Mouse (Mus musculus): ENCODE measurements around the gene Ncoa1.
A peak's percentile ranks its signal among the peaks of the same experiment; 100 is the strongest.

The Ncoa1 gene

GRCm38 (mm10) chr12:4209196-4209595 is 267.8 kb downstream of the Ncoa1 start:
- DNase-seq (ENCODE audit: low spot score), result no peak

- DNase-seq (ENCODE audit: low spot score), result peak; percentile 58
Measured at GRCm38 (mm10) chr12:4208405-4209133, 268.4 kb downstream of the Ncoa1 start.

DNA sequence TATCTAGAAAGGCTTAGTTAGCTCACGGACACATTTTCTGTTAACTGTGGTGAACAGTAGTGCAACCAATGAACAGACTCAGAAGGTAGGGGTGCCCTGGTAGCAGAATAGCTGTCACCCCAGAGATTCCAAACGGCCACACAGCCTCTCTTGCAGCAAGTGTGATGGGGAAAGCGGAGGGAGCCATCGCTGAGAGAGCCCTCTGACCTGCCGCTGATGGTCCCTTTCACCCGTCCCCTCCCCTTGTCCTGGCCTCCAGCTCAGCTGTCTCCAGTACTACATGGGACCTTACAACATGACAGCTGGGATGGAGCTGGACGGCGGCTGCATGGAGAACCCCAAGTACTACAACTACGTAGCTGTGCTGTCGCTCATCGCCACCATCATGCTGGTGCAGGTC is 270.9 kb downstream of the Ncoa1 start:
- DNase-seq (ENCODE audit: low spot score), result no peak

- no peak for DNase-seq (ENCODE audit: low spot score)
Measured at GRCm38 (mm10) chr12:4202206-4202605, 274.8 kb downstream of the Ncoa1 start.

DNA sequence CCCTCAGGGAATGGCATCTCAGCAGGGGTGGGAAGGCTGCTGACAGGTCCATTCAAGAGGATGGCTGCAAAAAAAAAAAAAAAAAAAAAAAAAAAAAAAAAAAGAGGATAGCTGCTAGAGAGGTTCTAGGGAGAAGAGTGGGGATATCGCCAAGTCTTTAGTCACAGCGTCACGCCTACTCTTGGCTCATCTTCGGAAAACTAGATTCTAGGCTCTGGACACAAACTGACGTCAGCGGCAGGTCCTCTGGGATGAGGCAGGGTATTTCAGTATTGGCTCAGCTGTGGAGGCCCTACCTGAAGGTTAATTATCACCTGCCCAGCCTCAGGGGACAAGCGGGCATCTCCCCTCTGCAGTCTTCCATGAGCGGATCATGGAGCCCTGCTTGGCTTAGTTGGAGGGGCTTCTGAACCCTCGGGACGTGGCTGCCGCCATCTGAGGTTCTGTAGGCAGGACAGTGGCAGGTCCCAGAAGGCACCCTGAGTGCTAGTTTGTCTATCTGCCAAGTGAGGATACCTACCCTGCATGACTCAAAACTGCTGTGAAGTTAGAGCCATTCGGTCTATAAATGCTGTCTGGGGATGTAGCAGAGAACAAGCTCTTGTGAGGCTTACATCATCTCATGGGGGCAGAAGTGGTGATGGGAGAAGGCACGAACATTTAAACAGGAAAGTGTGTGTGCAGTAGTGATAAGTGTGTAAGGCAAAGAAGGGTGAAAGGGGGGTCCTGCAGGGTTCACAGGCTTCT is 275.4 kb downstream of the Ncoa1 start:
- DNase-seq (ENCODE audit: low spot score), result no peak

GRCm38 (mm10) chr12:4199271-4199670 is 277.7 kb downstream of the Ncoa1 start:
- DNase-seq (ENCODE audit: low spot score), result no peak

DNA sequence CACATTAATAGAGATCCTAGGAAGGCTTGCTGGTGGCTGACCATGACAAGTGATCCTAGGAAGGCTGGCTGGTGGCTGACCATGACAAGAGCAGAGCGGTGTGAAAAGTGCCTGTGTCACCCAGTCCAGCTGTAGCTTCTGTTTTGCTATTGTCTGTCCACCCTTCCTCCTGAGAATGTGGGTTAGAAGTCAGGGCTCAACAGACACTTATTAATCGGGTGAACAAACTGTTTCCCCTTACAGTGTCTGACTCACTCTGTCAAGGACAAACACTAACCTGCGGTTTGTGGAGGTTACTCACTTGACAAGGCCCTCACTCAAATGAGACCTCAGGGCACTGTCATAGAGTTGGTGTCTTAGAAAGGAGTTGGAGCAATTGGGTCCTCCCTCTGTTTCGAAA is 278.3 kb downstream of the Ncoa1 start:
- no peak for DNase-seq (ENCODE audit: low spot score)

Data from embryo, embryonic 10 days (tissue).